Mouse (Mus musculus) ovary, postnatal 14 days (tissue): Measurements from ENCODE around the gene Dscam.

Source experiments
- DNase-seq: peaks from one replicate; pipeline ENCODE4 v3.0.0; 2022; ENCODE audit warnings: low spot score

The Dscam gene

GRCm38 (mm10) chr16:97017171-97017738 lies 153.3 kb downstream of the Dscam start:
- no peak for DNase-seq

- DNase-seq = no peak
These were observed 154.2 kb downstream of the Dscam start for GRCm38 (mm10) chr16:97016244-97016850.

DNA sequence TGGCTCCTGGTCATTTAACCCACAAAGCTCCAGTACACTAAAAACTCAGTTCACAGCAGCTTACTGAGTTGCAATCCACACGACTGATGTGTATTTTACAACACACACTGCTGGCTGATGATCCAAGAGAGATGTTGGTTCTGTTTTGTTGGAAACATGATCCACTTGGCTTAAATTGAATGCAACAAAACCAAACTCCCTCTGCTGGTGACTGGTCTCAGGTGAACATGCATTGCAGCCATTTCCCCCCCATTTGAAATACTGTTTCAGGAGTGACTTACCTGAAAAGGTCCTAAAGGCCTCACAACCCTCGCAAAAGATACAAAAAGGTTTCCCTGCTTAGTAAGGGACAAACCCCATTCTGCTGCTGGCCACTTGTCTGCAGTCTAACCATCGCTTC lies 156.2 kb downstream of the Dscam start:
- no peak for DNase-seq

DNA sequence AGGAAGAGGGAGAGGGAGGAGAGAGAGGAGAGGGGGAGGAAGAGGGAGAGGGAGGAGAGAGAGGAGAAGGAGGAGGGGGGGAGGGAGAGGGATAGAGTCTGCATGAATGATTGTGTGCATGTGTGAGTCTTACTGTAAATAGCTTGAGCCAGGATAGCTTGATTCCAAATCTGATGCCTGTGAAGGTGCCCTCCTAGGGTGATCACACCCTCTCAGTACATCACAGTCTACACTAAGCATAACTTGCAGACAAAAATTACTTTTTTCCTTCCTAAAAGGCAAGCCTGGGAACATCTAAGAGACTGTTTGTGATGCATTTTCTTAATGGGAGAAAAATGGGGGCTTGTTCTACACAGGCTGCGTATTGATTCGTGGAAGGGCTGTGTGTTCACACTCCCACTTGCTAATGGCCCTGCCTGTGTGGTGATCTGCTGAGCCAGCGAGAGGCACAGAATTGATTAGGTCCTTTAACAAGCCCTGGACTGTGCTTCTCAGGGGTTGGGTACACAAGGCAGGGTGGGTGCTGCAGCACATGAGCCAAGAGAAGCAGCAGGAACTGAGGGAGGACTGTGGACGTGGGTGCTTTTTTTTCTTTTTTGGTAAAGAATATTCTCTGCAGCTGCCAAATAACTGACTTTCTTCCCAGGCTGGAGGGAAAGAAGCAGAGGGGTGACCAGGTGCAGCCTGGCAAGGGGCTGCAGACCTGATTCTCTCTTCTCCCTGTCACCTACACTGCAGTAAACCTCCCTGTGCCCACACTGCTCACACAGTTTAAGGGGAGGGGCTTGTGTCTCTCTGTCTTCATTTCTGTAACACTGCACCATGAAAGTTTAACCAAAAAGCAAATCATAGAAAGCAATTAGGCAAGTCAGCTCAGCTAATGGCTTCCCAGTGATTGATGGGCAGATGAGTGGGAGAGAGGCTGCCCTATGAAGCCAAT lies 161.2 kb downstream of the Dscam start:
- no peak for DNase-seq

GRCm38 (mm10) chr16:97007892-97008527 lies 162.5 kb downstream of the Dscam start:
- DNase-seq = no peak

DNA sequence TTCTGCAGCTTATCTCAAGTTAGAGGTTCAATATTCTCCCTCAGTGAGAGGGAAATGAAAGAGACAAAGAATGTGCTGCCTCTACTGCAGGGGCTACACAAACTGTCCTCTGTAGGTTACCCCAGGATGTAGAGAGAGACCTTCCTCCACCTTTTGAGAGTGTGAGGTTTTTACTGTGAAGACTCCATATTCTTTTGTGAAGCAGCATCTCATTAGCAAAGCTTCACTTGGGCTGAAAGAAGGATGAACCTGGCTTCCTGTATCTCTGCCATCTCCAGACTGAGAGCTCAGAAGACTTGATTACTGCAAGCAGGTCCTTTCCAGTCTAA lies 163.7 kb downstream of the Dscam start:
- no peak for DNase-seq

DNA sequence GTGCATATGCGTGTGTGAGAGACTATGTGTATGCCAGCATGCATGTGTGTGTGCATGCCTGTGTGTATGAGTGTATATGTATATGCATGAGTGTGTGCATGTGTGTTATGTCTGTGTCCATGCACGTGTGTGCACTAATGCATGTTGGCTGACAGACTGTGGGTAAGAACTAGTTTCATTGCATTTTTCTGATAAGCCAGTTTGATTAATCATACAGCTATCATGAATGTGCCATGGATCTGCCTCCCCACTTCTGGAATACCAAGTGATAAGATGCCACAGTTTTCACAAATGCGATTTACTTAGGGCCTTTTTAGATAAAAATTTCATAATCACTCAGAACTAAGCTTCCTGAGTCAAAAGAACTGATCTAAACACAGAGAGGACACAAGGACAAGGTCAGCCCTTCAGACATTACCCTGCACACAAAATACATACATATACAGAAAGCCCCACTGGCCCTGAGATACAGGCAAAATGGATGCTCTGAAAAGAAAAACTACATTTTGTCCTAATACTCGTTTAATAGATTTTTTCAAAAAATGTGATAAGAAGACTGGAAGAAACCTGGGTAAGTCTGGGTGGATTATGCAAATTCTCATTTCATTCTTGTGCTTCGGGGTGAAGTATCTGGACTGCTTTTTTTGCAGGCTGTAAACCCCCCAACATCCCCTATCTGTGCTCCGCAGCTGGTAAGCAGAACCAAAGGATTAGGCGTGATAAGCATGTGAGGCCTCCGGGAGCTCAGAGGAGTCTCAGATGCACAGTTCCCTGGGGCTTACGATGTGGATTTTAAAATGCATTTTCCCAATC lies 164.3 kb downstream of the Dscam start:
- no peak for DNase-seq

DNA sequence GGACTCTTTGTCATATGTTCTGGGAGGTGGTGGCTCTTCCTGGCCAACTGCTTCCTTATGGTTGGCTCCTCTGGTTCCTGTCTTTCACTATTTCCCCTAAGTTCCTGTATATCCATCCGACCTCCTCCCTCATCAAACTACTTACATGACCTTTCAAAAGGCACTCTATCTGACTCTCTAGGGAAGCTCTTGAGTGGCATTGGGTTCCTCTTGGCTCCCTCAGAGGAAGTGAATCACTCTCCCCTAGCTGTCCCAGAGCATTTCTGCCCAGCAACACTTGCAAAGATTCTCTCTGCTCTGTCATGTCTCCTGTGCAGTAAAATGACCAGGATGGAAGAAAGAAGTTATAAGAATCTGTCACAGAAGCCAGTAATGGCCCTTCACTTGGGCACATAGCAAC lies 166.6 kb downstream of the Dscam start:
- DNase-seq = no peak

GRCm38 (mm10) chr16:97002837-97003236 lies 167.7 kb downstream of the Dscam start:
- DNase-seq = no peak

DNA sequence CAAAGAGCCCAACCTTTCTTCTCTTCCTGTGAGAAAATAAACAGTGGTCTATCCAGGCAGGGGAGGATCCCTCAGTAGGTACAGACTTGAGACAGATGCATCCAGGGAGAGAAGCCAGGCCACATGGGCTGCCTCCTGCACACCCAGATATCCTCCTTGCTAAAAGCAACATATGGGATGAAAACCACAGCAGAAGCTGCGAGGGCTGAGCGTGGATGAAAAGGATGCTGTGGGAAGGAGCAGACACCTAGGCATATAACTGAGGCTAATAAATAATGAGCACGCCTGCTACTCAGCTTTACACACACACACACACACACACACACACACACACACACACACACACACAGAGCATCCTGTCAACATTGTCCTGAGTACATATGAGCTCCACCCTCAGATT lies 168.4 kb downstream of the Dscam start:
- DNase-seq = no peak

DNA sequence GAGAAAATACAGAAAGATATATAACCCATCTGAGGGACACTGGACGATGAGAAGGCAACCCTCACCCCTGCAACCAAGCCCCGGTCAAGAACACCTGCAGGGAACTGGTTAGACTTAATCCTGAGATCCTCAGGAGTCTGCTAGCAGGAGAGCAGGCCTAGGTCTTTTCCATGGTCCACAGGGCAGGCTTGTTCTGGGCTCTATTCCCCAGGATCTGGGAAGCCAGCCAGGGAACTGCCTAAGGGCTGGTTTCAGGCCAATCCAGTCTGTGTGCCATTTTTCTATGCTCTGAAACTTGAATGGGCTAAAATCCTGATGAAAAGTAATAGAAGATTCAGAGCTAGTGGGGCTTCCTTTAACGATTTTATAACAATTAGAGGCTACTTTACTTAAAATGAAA lies 173.7 kb downstream of the Dscam start:
- DNase-seq = peak; percentile 54

- DNase-seq = no peak
These were observed 174.7 kb downstream of the Dscam start for GRCm38 (mm10) chr16:96995858-96996257.

DNA sequence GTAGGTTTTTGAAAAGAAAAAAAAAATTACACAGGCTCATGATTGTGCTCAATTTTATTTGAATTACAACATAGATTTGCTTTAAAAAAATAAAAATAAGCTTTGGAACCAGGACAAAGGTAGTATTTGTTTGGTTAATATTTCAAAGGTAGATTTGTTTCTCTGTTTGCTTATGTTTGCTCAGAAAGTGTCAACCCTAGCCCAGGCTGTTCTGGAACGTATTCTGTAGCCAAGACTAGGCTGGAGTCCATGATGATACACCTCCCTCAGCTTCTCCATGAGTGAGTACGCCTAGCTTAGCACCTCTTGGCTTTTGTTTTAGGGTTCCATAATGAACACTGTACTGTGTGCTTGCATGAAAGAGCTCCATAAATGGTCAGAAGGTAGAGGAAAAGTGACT lies 183.2 kb downstream of the Dscam start:
- DNase-seq = no peak

DNA sequence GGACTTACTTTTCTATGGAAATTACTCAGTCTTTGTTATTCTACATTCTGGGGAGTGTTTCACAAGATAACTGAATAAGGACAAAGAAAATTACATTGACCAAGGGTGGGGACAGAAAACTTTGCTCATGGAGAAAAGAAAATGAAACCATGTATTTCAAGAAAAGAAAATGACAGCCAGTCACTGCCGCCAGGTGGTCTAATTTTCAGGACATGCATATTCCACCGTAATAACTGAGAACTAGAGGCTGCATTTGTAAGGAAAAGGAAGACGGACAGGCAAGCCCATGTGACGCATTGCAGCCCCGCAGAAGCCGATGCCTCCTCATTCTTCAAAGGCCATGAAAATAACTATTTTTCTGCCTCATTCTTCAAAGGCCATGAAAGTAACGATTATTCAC lies 197.3 kb downstream of the Dscam start:
- DNase-seq = no peak

DNA sequence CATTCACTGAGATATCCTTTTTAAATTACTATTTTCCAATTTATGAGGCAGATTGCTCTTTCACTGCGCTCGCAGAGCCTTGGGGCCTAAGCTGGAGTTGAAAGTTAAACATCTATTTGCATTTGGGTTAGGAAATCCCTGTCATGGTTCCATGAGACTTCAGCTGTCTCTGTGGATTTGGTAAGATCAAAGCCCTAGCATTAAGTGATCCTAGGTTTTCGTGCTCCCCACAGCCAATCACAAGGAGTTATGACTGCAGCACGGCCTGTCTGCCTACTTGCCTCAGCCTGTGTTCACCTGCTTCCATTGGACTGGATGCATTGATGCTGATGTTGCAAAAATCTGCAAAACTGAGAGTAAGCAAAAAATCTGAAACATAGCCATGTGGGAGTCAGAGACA lies 198.8 kb downstream of the Dscam start:
- DNase-seq = no peak

GRCm38 (mm10) chr16:96970412-96970811 lies 200.1 kb downstream of the Dscam start:
- DNase-seq = no peak

DNA sequence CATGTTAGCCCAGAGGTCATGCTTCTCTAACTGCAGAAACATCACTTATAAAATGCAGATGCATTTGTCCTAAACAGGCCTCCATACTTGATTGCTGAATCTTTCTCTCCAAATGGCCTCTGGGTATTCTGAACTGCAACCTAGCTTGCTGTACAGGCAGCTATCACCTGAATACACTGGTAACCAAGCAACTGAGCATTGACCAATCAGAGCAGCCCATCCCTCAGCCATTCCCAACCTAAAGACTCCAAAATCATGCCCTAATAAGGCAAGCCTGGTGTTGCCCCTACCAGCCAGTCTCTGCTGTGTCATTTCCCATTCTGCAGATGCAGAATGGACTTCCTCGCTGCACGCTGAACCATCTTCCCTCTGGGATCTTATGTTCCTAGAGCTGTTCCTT lies 200.9 kb downstream of the Dscam start:
- no peak for DNase-seq

DNA sequence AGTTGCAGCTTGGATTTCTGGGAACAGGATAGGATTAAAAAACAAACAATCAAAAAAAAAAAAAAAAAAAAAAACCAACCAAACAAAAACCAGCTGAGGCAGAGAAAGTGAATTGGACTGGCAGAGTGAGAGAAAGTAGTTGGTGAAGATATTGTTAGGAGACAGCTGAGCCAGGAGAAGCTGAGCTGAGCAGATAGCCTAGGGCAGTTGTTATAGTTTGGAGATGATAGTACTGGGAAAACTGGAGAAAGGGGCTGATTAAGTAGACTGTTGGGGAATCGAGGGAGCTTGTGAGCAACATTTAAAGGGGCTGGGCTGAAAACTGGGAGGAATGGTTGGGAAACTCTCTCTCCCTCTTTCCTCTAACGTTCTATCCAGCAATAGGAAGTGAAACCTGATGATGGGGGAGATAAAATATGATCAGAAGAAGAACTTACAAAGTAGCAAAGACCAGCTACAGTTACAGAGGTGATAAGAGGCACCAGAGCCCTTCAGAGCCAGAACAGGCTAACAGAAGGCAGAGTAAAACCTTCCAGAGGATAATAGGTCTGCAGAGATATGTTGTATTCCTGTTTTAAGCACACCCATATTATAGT lies 201.6 kb downstream of the Dscam start:
- DNase-seq = no peak

GRCm38 (mm10) chr16:96959695-96960094 lies 210.9 kb downstream of the Dscam start:
- DNase-seq = no peak

DNA sequence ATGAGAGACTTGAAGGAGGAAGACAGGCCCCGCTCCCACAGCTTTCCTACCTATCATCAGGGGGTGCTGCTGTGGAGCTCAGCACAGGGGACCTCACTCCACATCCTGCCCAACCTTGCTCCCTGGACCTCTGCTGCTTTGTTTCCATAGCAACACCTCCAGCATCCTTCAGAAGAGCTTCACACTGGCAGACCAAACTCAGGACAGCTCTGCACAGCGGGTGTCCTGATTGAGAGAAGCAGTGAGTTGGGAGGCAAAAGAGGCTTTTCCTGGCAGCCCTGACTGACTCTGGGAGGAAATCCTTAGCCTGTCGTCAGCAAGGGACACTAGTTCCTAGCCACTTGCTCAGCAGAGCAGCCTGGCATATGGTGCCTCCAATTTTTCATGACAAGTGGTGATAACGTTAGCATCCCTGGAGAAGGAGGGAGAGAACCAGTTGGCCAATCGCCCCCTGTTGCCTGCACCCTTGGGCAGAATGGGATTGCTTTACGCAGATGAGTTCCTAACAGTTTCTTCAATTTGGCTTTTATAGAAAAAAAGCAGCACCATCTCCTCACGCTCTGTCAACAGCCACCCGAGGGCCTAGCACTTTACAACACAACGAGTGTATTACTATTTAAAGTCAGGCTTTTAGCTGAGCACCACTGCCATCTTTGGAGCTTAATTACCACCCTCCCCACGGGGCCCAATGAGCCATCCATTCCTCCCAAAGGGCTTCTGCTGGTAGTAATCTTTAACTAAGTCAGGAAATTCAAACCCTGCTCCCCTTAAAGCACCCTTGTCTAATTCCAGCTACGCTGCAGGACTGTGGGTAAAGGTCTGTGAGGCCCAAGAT lies 224.9 kb downstream of the Dscam start:
- DNase-seq = no peak

DNA sequence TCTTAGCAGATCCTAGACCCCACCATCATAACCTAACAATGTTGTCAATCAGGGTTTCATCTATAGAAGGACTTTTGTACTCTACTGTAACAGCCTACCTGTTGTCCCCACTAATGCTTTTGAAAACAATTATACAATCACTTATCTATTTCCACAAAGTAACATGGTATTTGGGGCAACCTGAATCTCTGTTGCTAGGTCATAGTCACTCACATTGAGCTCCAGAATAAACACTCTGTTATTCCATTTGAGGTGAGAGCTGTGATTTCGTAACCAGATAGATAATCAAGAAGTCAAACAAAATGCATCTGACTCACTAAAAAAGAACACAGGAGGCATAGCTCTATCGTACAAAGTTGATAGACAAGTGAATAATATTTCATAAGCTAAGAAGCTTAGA lies 226.9 kb downstream of the Dscam start:
- DNase-seq = no peak
